Mouse (Mus musculus): ENCODE data around the gene C3ar1. TPM values are rescaled to one million over a fixed set of nuclear protein-coding genes. Genes with fewer than 3 reads are reported as not detected.

The C3ar1 gene
- polyA plus RNA-seq, 1 experiment from 2014 or later, result 2.7 TPM

- Histone ChIP-seq H3K4me2 (no peak overlapping the region), H3K4me1 (replicated peaks) (no peaks in the 10 kb centered on the region), H3K9ac (no peak overlapping the region), H3K36me3 (no peaks in the 10 kb centered on the region), H3K4me3 (no peak overlapping the region), H3K27me3 (peaks cover 7% of the 10 kb centered on the region; the same call in 1 of the 2 replicates), H3K9me3 (no peaks in the 10 kb centered on the region), H3K27ac (replicated peaks) (no peak overlapping the region)
- WGBS, result 60% methylated on average over 4 of the region's 4 CpGs
- ATAC-seq (ENCODE audit: low read depth), result no peak
Observed at GRCm38 (mm10) chr6:122867914-122868313, 12.0 kb upstream of the C3ar1 start.

GRCm38 (mm10) chr6:122862871-122863270 lies 6.9 kb upstream of the C3ar1 start:
- Histone ChIP-seq H3K4me1 (replicated peaks) (no peaks in the 10 kb centered on the region), H3K36me3 (no peaks in the 10 kb centered on the region), H3K4me2 (no peak overlapping the region), H3K27me3 (no peaks in the 10 kb centered on the region), H3K4me3 (no peak overlapping the region), H3K27ac (replicated peaks) (no peak overlapping the region), H3K9ac (no peak overlapping the region), H3K9me3 (peaks cover 20% of the 10 kb centered on the region)
- ATAC-seq (ENCODE audit: low read depth), result no peak
- WGBS, result 85% methylated on average over 1 of the region's 1 CpGs

- Histone ChIP-seq H3K4me1 (replicated peaks) (no peaks in the 10 kb centered on the region), H3K9ac (no peak overlapping the region), H3K4me2 (no peak overlapping the region), H3K27me3 (no peaks in the 10 kb centered on the region), H3K4me3 (no peak overlapping the region), H3K36me3 (no peaks in the 10 kb centered on the region), H3K27ac (replicated peaks) (no peak overlapping the region), H3K9me3 (peaks cover 20% of the 10 kb centered on the region)
- WGBS, result 83% methylated on average over 6 of the region's 6 CpGs
- no peak for ATAC-seq (ENCODE audit: low read depth)
Observed at GRCm38 (mm10) chr6:122862434-122862833, 6.5 kb upstream of the C3ar1 start.

GRCm38 (mm10) chr6:122854552-122854951 lies 1.4 kb downstream of the C3ar1 start:
- H3K27me3 ChIP-seq, result no peaks in the 10 kb centered on the region
- WGBS, result 82% methylated on average over 12 of the region's 12 CpGs
- no peak overlapping the region for H3K4me2 ChIP-seq
- no peak overlapping the region for H3K9ac ChIP-seq
- H3K27ac ChIP-seq (replicated peaks), result no peak overlapping the region
- no peaks in the 10 kb centered on the region for H3K9me3 ChIP-seq
- no peak for ATAC-seq (ENCODE audit: low read depth)
- no peak overlapping the region for H3K4me3 ChIP-seq
- no peaks in the 10 kb centered on the region for H3K4me1 ChIP-seq (replicated peaks)
- H3K36me3 ChIP-seq, result no peaks in the 10 kb centered on the region

GRCm38 (mm10) chr6:122852696-122853095 lies 3.3 kb downstream of the C3ar1 start:
- H3K4me3 ChIP-seq, result no peak overlapping the region
- H3K4me2 ChIP-seq, result no peak overlapping the region
- no peak overlapping the region for H3K9ac ChIP-seq
- no peaks in the 10 kb centered on the region for H3K36me3 ChIP-seq
- no peak for ATAC-seq (ENCODE audit: low read depth)
- no peaks in the 10 kb centered on the region for H3K27me3 ChIP-seq
- WGBS, result 79% methylated on average over 2 of the region's 2 CpGs
- H3K4me1 ChIP-seq (replicated peaks), result no peaks in the 10 kb centered on the region
- H3K27ac ChIP-seq (replicated peaks), result no peak overlapping the region
- H3K9me3 ChIP-seq, result no peaks in the 10 kb centered on the region

- WGBS, result 73% methylated on average over 6 of the region's 6 CpGs
- H3K36me3 ChIP-seq, result peaks cover 67% of the 10 kb centered on the region
Observed at GRCm38 (mm10) chr6:122843759-122844158, 12.2 kb downstream of the C3ar1 start.

GRCm38 (mm10) chr6:122837539-122837938 lies 18.4 kb downstream of the C3ar1 start:
- no peak overlapping the region for H3K27ac ChIP-seq (replicated peaks)
- H3K4me1 ChIP-seq (replicated peaks), result no peaks in the 10 kb centered on the region
- H3K4me3 ChIP-seq, result no peak overlapping the region
- no peak overlapping the region for H3K4me2 ChIP-seq
- ATAC-seq (ENCODE audit: low read depth), result no peak
- no peak overlapping the region for H3K9ac ChIP-seq
- H3K36me3 ChIP-seq, result peaks cover 88% of the 10 kb centered on the region
- H3K27me3 ChIP-seq, result no peaks in the 10 kb centered on the region
- H3K9me3 ChIP-seq, result no peaks in the 10 kb centered on the region
- 83% methylated on average over 5 of the region's 5 CpGs for WGBS

More at GRCm38 (mm10) chr6:122843759-122844158, 12.2 kb downstream of the C3ar1 start:
- Histone ChIP-seq H3K4me3 (no peak overlapping the region), H3K9ac (no peak overlapping the region), H3K27ac (replicated peaks) (no peak overlapping the region), H3K9me3 (no peaks in the 10 kb centered on the region), H3K4me1 (replicated peaks) (no peaks in the 10 kb centered on the region), H3K27me3 (no peaks in the 10 kb centered on the region), H3K4me2 (no peak overlapping the region)
- ATAC-seq (ENCODE audit: low read depth), result no peak

GRCm38 (mm10) chr6:122836974-122837373 lies 19.0 kb downstream of the C3ar1 start:
- 95% methylated on average over 3 of the region's 3 CpGs for WGBS
- H3K4me2 ChIP-seq, result no peak overlapping the region
- H3K27ac ChIP-seq (replicated peaks), result no peak overlapping the region
- H3K9ac ChIP-seq, result no peak overlapping the region
- no peaks in the 10 kb centered on the region for H3K27me3 ChIP-seq
- no peak for ATAC-seq (ENCODE audit: low read depth)
- no peaks in the 10 kb centered on the region for H3K9me3 ChIP-seq
- peaks cover 91% of the 10 kb centered on the region for H3K36me3 ChIP-seq
- H3K4me1 ChIP-seq (replicated peaks), result no peaks in the 10 kb centered on the region
- no peak overlapping the region for H3K4me3 ChIP-seq

GRCm38 (mm10) chr6:122834365-122834764 lies 21.6 kb downstream of the C3ar1 start:
- no peak overlapping the region for H3K9ac ChIP-seq
- peaks cover 86% of the 10 kb centered on the region for H3K36me3 ChIP-seq
- WGBS, result 69% methylated on average over 4 of the region's 4 CpGs
- H3K27me3 ChIP-seq, result no peaks in the 10 kb centered on the region
- no peak overlapping the region for H3K27ac ChIP-seq (replicated peaks)
- H3K4me2 ChIP-seq, result no peak overlapping the region
- no peak overlapping the region for H3K4me3 ChIP-seq
- no peaks in the 10 kb centered on the region for H3K4me1 ChIP-seq (replicated peaks)
- no peaks in the 10 kb centered on the region for H3K9me3 ChIP-seq
- ATAC-seq (ENCODE audit: low read depth), result no peak

GRCm38 (mm10) chr6:122832880-122833279 lies 23.1 kb downstream of the C3ar1 start:
- Histone ChIP-seq H3K36me3 (peaks cover 84% of the 10 kb centered on the region), H3K9me3 (no peaks in the 10 kb centered on the region), H3K27ac (replicated peaks) (no peak overlapping the region), H3K4me1 (replicated peaks) (no peaks in the 10 kb centered on the region), H3K4me2 (no peak overlapping the region), H3K27me3 (no peaks in the 10 kb centered on the region), H3K4me3 (no peak overlapping the region), H3K9ac (no peak overlapping the region)
- ATAC-seq (ENCODE audit: low read depth), result no peak
- WGBS, result 81% methylated on average over 7 of the region's 7 CpGs

GRCm38 (mm10) chr6:122828086-122828485 lies 27.9 kb downstream of the C3ar1 start:
- 45% methylated on average over 13 of the region's 13 CpGs for WGBS

GRCm38 (mm10) chr6:122825923-122826742 lies 29.8 kb downstream of the C3ar1 start:
- WGBS, result 6% methylated on average over 26 of the region's 29 CpGs
- peak overlapping the region; percentile 54 for H3K27ac ChIP-seq (replicated peaks)
- H3K9ac ChIP-seq, result peak overlapping the region; percentile 69
- H3K4me2 ChIP-seq, result peak overlapping the region; percentile 63
- H3K27me3 ChIP-seq, result no peaks in the 10 kb centered on the region
- no peaks in the 10 kb centered on the region for H3K9me3 ChIP-seq
- peak; percentile 58 for ATAC-seq (ENCODE audit: low read depth)
- peaks cover 46% of the 10 kb centered on the region for H3K4me1 ChIP-seq (replicated peaks)
- H3K4me3 ChIP-seq, result peak overlapping the region; percentile 37
- peaks cover 27% of the 10 kb centered on the region for H3K36me3 ChIP-seq

More at GRCm38 (mm10) chr6:122828086-122828485, 27.9 kb downstream of the C3ar1 start:
- Histone ChIP-seq H3K36me3 (peaks cover 44% of the 10 kb centered on the region), H3K9ac (no peak overlapping the region), H3K4me2 (no peak overlapping the region), H3K4me3 (no peak overlapping the region), H3K27me3 (no peaks in the 10 kb centered on the region), H3K9me3 (no peaks in the 10 kb centered on the region), H3K4me1 (replicated peaks) (peaks cover 29% of the 10 kb centered on the region), H3K27ac (replicated peaks) (no peak overlapping the region)
- ATAC-seq (ENCODE audit: low read depth), result no peak

- no peak overlapping the region for H3K4me2 ChIP-seq
- 94% methylated on average over 9 of the region's 9 CpGs for WGBS
- ATAC-seq (ENCODE audit: low read depth), result no peak
- no peak overlapping the region for H3K4me3 ChIP-seq
- no peaks in the 10 kb centered on the region for H3K9me3 ChIP-seq
- no peaks in the 10 kb centered on the region for H3K27me3 ChIP-seq
- H3K4me1 ChIP-seq (replicated peaks), result peaks cover 56% of the 10 kb centered on the region
- no peak overlapping the region for H3K9ac ChIP-seq
- H3K36me3 ChIP-seq, result peaks cover 19% of the 10 kb centered on the region
- H3K27ac ChIP-seq (replicated peaks), result no peak overlapping the region
Observed at GRCm38 (mm10) chr6:122825166-122825565, 30.8 kb downstream of the C3ar1 start.

Data from neural tube, embryonic 13.5 days (tissue).